Mouse (Mus musculus) hindbrain, embryonic 13.5 days (tissue): ENCODE measurements at regions not wholly inside any gene's neighbourhood (a gene's known extent, or its start where the extent isn't known, plus 50 kb on each side); places are given as distances from the start of the nearest gene placed in this dataset.

Source experiments
- ATAC-seq: fragments of 200-750 bp; cut with Nextera tagmentation; 2 replicates; pipeline ENCODE4 v1.8.0; 2017; ENCODE audit warnings: moderate TSS enrichment; ENCODE audit not compliant: low FRiP score
- H3K27ac ChIP-seq: fragments of 300-500 bp; sonication (generic); 2 replicates; pipeline ENCODE4 v1.5.1; 2015; ENCODE audit warnings: inconsistent platforms, mild to moderate bottlenecking, moderate library complexity
- H3K27me3 ChIP-seq: fragments of 300-500 bp; sonication (generic); 2 replicates; pipeline ENCODE4 v1.6.1; 2015; ENCODE audit warnings: mild to moderate bottlenecking, inconsistent platforms
- H3K36me3 ChIP-seq: fragments of 300-500 bp; sonication (generic); 2 replicates; pipeline ENCODE4 v1.6.1; 2015; ENCODE audit warnings: mild to moderate bottlenecking, inconsistent platforms
- H3K4me1 ChIP-seq: fragments of 300-500 bp; sonication (generic); replicated peaks from 2 replicates; pipeline ENCODE4 v1.6.1; 2015; ENCODE audit warnings: inconsistent platforms
- H3K4me2 ChIP-seq: fragments of 300-500 bp; sonication (generic); 2 replicates; pipeline ENCODE4 v1.6.1; 2015; ENCODE audit warnings: inconsistent platforms, mild to moderate bottlenecking, moderate library complexity
- H3K4me3 ChIP-seq: fragments of 300-500 bp; sonication (generic); 2 replicates; pipeline ENCODE4 v1.5.1; 2015; ENCODE audit warnings: mild to moderate bottlenecking, inconsistent platforms
- H3K9ac ChIP-seq: fragments of 300-500 bp; sonication (generic); 2 replicates; pipeline ENCODE4 v1.6.1; 2015; ENCODE audit warnings: mild to moderate bottlenecking, inconsistent platforms
- H3K9me3 ChIP-seq: fragments of 300-500 bp; sonication (generic); 2 replicates; pipeline ENCODE4 v1.6.1; 2016; ENCODE audit warnings: inconsistent platforms
- WGBS: fragments of 180-500 bp; shearing (Covaris S2); methylation state at CpG from one replicate; pipeline ENCODE4 v1.1.7; 2015; 5-methylcytosine and 5-hydroxymethylcytosine counted together

DNA sequence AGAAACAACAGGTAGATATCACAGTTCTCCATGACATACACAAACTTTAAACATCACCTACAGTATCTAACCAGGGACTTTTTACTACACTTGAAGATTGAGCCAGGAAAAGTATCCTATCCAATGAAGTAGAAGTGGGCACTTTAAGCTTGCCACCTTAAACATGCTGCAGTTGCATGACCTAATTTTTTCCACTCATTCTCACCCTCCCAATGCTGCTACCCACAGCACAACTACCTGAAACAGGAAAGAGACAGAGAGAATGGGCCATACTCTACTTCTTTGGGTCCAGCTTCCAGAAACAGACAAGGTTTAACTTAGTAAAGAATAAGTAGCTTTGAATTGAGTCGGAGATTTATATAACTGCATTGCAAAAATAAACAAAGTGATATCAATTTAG lies 594.9 kb upstream of the Mpdz start:
- no peak overlapping the region for H3K27ac ChIP-seq
- no peak overlapping the region for H3K9ac ChIP-seq
- WGBS, result 91% methylated on average over 1 of the region's 1 CpGs
- H3K27me3 ChIP-seq, result no peaks in the 10 kb centered on the region
- H3K4me2 ChIP-seq, result no peak overlapping the region
- no peaks in the 10 kb centered on the region for H3K9me3 ChIP-seq
- no peaks in the 10 kb centered on the region for H3K4me1 ChIP-seq
- no peaks in the 10 kb centered on the region for H3K36me3 ChIP-seq
- no peak overlapping the region for H3K4me3 ChIP-seq
- no peak for ATAC-seq

DNA sequence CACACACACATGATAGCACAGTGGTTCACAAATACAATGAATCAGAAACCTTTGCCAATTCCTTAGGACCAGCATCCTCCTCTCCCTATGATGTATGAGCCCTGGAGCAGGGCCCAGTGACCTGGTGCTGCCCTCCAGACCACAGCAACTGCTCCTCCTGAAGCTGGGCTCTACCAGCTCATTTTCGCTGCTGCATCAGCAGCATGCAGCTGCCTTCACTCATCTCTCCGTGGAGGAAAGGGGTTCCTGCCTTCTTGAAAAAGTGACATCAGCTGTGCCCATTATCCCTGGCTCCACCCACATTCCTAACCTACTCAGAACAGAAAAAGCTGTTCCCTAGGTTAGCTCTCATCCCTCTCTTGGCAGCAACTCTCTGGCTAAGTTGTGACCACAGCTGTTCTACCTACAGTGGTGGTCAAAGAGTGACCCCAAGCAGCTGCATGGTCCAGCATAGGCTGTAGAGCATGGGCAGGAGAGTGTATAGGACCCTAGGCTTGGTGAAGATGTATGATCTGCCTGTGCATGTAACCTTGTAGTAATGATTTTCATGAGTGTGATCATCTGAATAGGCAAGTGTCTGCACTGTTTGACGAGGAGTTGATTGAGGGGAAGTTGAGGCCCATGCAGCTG lies 592.6 kb upstream of the Mpdz start:
- ATAC-seq, result no peak
- no peak overlapping the region for H3K27ac ChIP-seq
- WGBS, result 44% methylated on average over 3 of the region's 3 CpGs
- H3K4me1 ChIP-seq, result no peaks in the 10 kb centered on the region
- H3K9ac ChIP-seq, result no peak overlapping the region
- H3K36me3 ChIP-seq, result no peaks in the 10 kb centered on the region
- H3K27me3 ChIP-seq, result no peaks in the 10 kb centered on the region
- H3K9me3 ChIP-seq, result no peaks in the 10 kb centered on the region
- no peak overlapping the region for H3K4me2 ChIP-seq
- H3K4me3 ChIP-seq, result no peak overlapping the region

DNA sequence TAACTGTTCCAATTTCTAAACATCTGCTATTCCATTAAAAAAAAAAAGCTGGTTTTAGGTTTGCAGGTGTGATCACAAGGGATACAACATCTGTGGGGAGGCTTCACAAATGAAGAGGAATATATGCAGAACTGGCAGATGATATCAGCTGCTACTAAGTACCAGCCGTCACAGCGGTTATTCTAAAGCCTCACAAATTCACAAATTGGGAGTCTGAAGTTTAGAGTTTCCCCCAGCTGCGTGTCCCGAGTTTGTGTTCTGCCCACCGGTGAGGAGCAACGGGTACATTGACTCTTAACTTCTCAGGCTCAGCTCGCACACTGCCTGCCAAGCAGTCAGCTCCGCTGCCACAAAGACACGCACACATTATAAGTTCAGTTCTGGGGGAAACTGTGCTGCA lies 586.6 kb upstream of the Mpdz start:
- WGBS, result 88% methylated on average over 9 of the region's 9 CpGs

DNA sequence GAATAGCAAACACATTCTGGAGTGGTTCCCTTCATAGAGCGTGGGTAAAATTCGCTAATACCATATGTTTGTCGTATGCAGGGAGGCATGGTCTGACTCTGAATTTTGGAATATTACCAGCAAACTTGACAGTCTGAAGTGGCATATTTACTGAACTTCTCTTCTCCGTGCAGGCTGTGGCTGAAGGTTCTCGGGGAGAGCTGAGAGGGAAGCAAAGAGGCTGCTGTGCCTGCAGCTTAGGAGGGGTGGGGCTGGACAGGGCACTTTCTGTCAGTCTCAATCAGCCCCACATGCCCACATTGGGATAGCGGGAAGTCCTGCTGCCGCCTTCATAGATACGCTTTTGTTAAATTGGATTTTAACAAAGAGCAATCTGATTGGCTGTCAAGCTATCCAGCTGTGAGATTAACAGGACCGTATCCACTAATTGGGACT lies 584.8 kb upstream of the Mpdz start:
- Histone ChIP-seq H3K9ac (no peak overlapping the region), H3K4me3 (no peak overlapping the region), H3K27me3 (no peaks in the 10 kb centered on the region), H3K9me3 (no peaks in the 10 kb centered on the region), H3K36me3 (no peaks in the 10 kb centered on the region), H3K4me2 (peak overlapping the region; percentile 25), H3K4me1 (peaks cover 7% of the 10 kb centered on the region), H3K27ac (no peak overlapping the region)
- ATAC-seq, result peak; percentile 54; the same call in 1 of the 2 replicates
- WGBS, result 49% methylated on average over 9 of the region's 9 CpGs

More for the DNA sequence above, 586.6 kb upstream of the Mpdz start:
- no peak overlapping the region for H3K9ac ChIP-seq
- H3K27me3 ChIP-seq, result no peaks in the 10 kb centered on the region
- no peaks in the 10 kb centered on the region for H3K36me3 ChIP-seq
- no peak overlapping the region for H3K27ac ChIP-seq
- no peaks in the 10 kb centered on the region for H3K9me3 ChIP-seq
- peaks cover 7% of the 10 kb centered on the region for H3K4me1 ChIP-seq
- no peak overlapping the region for H3K4me3 ChIP-seq
- no peak overlapping the region for H3K4me2 ChIP-seq
- ATAC-seq, result no peak

DNA sequence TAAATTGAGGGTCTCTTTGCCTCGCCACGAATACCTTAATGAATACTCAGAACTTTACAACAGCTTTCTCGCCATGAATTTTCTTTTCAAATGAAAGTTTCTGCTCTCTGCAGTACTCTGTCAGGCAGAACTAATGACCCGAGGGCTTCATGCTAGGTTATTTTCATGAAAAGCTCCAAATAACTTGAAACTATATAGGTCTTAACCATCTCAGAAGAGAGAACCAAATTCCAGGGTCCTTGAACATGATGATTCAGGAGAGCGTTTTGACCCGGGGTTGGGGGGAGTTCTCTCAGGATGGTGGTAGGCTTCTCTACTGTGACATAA lies 558.8 kb upstream of the Mpdz start:
- Histone ChIP-seq H3K4me3 (no peak overlapping the region), H3K27ac (0 out of 2 replicates have a peak overlapping the region, but pooled peaks have one; percentile 10), H3K4me2 (no peak overlapping the region), H3K36me3 (no peaks in the 10 kb centered on the region), H3K4me1 (peaks cover 17% of the 10 kb centered on the region; the same call in 1 of the 2 replicates), H3K9ac (no peak overlapping the region), H3K9me3 (no peaks in the 10 kb centered on the region), H3K27me3 (no peaks in the 10 kb centered on the region)
- WGBS, result 89% methylated on average over 6 of the region's 6 CpGs
- no peak for ATAC-seq

DNA sequence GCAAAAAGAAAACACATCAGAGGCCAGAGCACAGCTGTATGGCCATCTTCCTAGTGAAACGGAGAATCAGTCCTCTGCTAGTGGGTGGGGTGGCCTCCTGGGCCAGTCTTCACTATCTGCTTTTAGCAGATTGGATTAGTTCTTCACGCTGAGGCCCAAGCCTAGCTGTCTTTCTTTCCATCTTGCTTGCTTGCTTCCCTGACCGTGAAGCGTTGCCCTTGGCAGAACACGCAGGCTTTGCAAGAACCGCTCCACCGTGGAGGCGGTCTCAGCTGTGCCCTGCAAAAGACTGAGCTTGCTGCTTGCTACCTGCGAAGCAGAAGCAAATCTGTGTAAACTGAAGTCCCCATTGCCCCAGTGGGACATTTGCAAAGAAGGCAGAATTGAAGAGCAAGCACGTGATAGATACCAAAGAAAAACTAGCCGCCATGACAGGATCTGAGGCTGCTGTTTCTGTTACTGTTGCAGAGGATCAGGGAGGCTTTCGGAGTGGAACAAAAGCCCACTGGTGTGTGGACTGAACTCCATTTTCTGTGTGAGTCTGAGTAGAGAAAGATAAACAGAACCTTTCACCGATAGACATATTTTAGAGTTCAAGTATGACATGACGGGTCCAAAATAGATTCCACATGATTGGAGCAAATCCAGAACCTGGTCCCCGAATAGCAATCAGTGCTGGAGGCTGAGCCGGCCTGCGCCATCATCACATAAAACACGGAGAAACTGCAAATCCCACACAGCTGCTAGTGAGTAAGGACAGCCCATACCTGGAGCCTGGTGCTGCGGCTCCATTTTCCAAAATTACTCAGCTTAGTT lies 558.2 kb upstream of the Mpdz start:
- no peak for ATAC-seq

DNA sequence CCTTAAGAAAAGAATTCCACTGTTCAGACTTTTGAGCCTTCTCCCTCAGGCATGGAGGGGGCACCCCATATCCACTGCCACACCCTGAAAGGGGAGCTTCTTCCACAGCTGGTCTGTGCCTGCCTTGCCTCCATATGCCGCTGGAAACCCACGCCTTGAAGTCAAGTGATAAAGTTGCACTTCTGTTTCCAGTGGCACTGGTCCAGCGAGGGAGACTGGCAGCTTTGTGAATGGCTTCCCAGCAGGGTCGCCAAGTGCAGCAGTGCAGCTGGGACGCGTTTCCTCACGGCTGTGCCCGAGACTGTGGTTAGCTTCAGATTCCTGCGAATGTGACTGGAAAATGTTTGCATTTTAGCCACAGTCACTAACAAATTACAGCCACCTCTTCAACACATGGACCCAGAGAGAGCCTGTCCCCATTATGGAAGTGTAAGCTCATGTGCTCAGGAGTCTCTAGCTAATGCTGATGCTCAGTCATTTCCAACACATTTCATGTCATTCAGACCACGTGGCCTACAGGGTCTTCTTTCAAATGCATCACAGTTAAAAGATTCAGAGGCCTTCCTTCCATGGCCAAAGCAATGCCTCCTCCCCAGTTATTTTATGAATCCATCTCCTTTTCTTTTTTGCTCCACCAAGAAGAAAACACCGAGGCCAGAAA lies 557.2 kb upstream of the Mpdz start:
- Histone ChIP-seq H3K4me2 (no peak overlapping the region), H3K4me1 (peaks cover 17% of the 10 kb centered on the region; the same call in 1 of the 2 replicates), H3K4me3 (no peak overlapping the region), H3K27me3 (no peaks in the 10 kb centered on the region), H3K36me3 (no peaks in the 10 kb centered on the region), H3K9me3 (no peaks in the 10 kb centered on the region), H3K9ac (no peak overlapping the region), H3K27ac (0 out of 2 replicates have a peak overlapping the region, but pooled peaks have one; percentile 18)
- 48% methylated on average over 11 of the region's 11 CpGs for WGBS
- no peak for ATAC-seq

More for the DNA sequence above, 558.2 kb upstream of the Mpdz start:
- no peak overlapping the region for H3K9ac ChIP-seq
- no peak overlapping the region for H3K4me2 ChIP-seq
- H3K9me3 ChIP-seq, result no peaks in the 10 kb centered on the region
- no peak overlapping the region for H3K4me3 ChIP-seq
- peak overlapping the region; percentile 10; the same call in 1 of the 2 replicates for H3K27ac ChIP-seq
- H3K36me3 ChIP-seq, result no peaks in the 10 kb centered on the region
- H3K27me3 ChIP-seq, result no peaks in the 10 kb centered on the region
- peaks cover 17% of the 10 kb centered on the region; the same call in 1 of the 2 replicates for H3K4me1 ChIP-seq
- 75% methylated on average over 19 of the region's 19 CpGs for WGBS

DNA sequence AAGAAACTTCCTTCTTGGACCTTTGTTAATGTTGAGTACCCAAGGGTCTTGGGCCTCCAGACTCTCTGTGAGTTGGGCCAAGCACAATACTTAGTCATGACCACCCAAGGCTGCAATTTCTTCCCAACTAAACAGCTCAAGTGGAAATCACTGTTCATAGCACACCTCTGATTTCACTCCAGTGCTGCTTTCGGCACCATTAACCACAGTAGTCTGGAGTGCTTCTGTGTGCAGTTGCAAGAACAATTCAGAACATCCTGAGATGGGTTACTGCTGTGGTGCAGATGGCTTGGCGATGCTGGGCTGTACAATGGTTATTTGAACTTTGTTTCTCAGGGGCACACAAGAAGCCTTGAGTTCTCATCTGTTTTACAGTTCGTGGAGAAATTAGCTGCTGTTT lies 556.5 kb upstream of the Mpdz start:
- no peaks in the 10 kb centered on the region for H3K36me3 ChIP-seq
- H3K9ac ChIP-seq, result no peak overlapping the region
- no peaks in the 10 kb centered on the region for H3K27me3 ChIP-seq
- H3K4me1 ChIP-seq, result peaks cover 17% of the 10 kb centered on the region; the same call in 1 of the 2 replicates
- no peak for ATAC-seq
- H3K27ac ChIP-seq, result no peak overlapping the region
- H3K4me2 ChIP-seq, result no peak overlapping the region
- WGBS, result 94% methylated on average over 3 of the region's 3 CpGs
- no peaks in the 10 kb centered on the region for H3K9me3 ChIP-seq
- no peak overlapping the region for H3K4me3 ChIP-seq

DNA sequence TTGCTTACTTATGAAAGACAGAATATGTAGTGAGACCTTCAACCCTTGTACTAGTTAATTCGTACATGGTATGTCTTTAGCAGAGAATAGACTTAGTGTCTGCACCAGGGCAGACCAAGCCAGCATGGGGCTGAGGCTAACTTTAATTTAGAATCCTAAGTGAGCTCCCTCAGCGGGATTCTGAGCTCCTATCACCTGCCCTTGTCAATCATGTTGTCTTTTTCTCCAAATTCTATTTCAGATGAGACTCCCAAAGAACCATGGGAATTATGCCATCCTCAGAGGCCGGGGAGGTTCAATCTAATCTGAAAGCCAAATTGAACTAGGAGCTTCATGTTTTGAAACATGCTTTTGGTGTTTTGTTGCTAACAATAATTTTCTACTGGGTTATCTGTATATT lies 553.8 kb upstream of the Mpdz start:
- Histone ChIP-seq H3K4me3 (no peak overlapping the region), H3K27ac (no peak overlapping the region), H3K4me1 (peaks cover 17% of the 10 kb centered on the region; the same call in 1 of the 2 replicates), H3K36me3 (no peaks in the 10 kb centered on the region), H3K9me3 (no peaks in the 10 kb centered on the region), H3K27me3 (no peaks in the 10 kb centered on the region), H3K4me2 (no peak overlapping the region), H3K9ac (no peak overlapping the region)
- WGBS, result 76% methylated on average over 3 of the region's 3 CpGs
- no peak for ATAC-seq

DNA sequence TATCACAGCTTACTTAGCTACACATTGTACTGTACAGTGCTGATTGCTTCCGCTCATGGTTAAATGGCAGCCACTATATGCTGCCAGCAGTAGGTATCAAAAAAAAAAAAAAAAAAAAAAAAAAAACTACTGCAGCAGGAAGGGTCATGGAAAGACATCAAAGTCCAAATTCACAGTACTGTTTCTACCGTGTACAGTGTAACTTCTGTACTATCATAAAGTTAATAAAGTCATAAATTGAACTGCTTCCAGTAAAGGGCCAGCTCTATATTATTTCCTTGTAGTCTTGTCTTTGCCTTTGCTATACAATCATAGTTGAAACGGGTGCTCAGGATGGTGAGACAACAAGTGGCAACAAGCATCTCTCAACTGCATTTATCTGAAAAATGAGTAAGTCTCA lies 552.6 kb upstream of the Mpdz start:
- Histone ChIP-seq H3K27me3 (no peaks in the 10 kb centered on the region), H3K4me2 (no peak overlapping the region), H3K9me3 (no peaks in the 10 kb centered on the region), H3K4me1 (peaks cover 12% of the 10 kb centered on the region; the same call in 1 of the 2 replicates), H3K4me3 (no peak overlapping the region), H3K9ac (no peak overlapping the region), H3K27ac (no peak overlapping the region), H3K36me3 (no peaks in the 10 kb centered on the region)
- 96% methylated on average over 3 of the region's 3 CpGs for WGBS
- ATAC-seq, result no peak

DNA sequence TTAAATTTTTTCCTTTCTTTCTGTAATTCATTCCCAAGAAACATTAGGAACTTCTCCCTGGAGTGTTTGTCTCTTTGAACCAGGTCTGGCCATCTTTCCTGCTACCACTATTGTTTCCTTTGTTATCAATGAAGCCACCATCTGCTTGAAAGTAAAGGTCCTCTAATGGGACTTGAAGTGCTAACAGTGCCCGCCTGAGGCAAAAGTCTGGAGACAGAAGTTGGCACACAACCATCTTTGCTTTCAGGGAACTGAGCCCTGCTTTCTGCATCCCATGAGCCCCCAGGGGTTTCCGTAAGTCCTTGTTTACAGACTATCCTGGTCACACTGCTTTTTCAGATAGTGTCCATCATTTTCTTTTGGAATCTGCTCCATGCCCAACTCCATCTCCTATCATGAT lies 546.2 kb upstream of the Mpdz start:
- no peaks in the 10 kb centered on the region for H3K9me3 ChIP-seq
- no peak overlapping the region for H3K4me2 ChIP-seq
- no peaks in the 10 kb centered on the region for H3K27me3 ChIP-seq
- WGBS, result 73% methylated on average over 2 of the region's 2 CpGs
- ATAC-seq, result no peak
- H3K4me1 ChIP-seq, result 0 out of 2 replicates have a peak, but pooled peaks cover 2% of the 10 kb centered on the region
- no peak overlapping the region for H3K27ac ChIP-seq
- H3K4me3 ChIP-seq, result no peak overlapping the region
- no peak overlapping the region for H3K9ac ChIP-seq
- H3K36me3 ChIP-seq, result no peaks in the 10 kb centered on the region

DNA sequence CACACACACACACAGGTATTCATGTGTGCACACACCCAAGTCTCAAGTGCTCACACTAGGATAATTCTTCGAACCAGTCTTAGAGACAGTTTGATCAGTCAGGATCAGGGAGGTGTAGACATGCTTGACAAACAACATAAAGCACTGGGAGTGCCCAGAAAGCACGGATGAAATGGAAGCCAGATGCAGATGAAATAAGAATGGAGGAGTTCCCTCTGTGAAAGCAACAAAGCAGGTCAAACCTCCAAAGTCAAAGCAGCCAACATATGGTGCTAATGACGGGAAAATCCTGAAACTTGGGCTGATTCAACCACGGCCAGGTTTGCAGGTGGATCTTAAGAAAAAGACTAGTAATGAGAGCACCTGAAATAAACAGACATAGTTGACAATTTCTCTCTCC lies 544.0 kb upstream of the Mpdz start:
- Histone ChIP-seq H3K4me1 (0 out of 2 replicates have a peak, but pooled peaks cover 2% of the 10 kb centered on the region), H3K4me2 (no peak overlapping the region), H3K9me3 (no peaks in the 10 kb centered on the region), H3K27ac (no peak overlapping the region), H3K9ac (no peak overlapping the region), H3K4me3 (no peak overlapping the region), H3K36me3 (no peaks in the 10 kb centered on the region), H3K27me3 (no peaks in the 10 kb centered on the region)
- 65% methylated on average over 4 of the region's 4 CpGs for WGBS
- ATAC-seq, result no peak
